Mouse (Mus musculus): ENCODE measurements around the gene Nhsl2. TPM values are rescaled to one million over a fixed set of nuclear protein-coding genes. Genes with fewer than 3 reads are reported as not detected.

Gene Nhsl2
- total RNA-seq, 2 experiments from 2014 or later: 9.8 to 11.3 TPM

- intact Hi-C loops (cut with DNase I): no loop called here
- DNase-seq: no peak
These were observed 129.7 kb downstream of the Nhsl2 start for GRCm38 (mm10) chrX:101978861-101979260.

- no peak for DNase-seq
- intact Hi-C loops (cut with DNase I): no loop called here
These were observed 130.1 kb downstream of the Nhsl2 start for GRCm38 (mm10) chrX:101979267-101979666.

- peak; percentile 29 for DNase-seq
- intact Hi-C loops (cut with DNase I): no loop called here
These were observed 131.4 kb downstream of the Nhsl2 start for GRCm38 (mm10) chrX:101980586-101980985.

GRCm38 (mm10) chrX:101981450-101981849 is 132.3 kb downstream of the Nhsl2 start:
- intact Hi-C loops (cut with DNase I): no loop called here

GRCm38 (mm10) chrX:101983638-101984037 is 134.5 kb downstream of the Nhsl2 start:
- intact Hi-C loops (cut with DNase I): no loop called here
- no peak for DNase-seq

More at GRCm38 (mm10) chrX:101981450-101981849, 132.3 kb downstream of the Nhsl2 start:
- DNase-seq: no peak

GRCm38 (mm10) chrX:101986657-101987367 is 137.6 kb downstream of the Nhsl2 start:
- intact Hi-C loops (cut with DNase I): no loop called here
- DNase-seq: peak; percentile 21

- peak; percentile 77 for DNase-seq
- intact Hi-C loops (cut with DNase I): no loop called here
These were observed 144.8 kb downstream of the Nhsl2 start for GRCm38 (mm10) chrX:101993841-101994571.

- intact Hi-C loops (cut with DNase I): no loop called here
- no peak for DNase-seq
These were observed 147.5 kb downstream of the Nhsl2 start for GRCm38 (mm10) chrX:101996726-101997125.

GRCm38 (mm10) chrX:102003632-102004315 is 154.6 kb downstream of the Nhsl2 start:
- intact Hi-C loops (cut with DNase I): no loop called here
- peak; percentile 34 for DNase-seq

- DNase-seq: no peak
- intact Hi-C loops (cut with DNase I): no loop called here
These were observed 155.2 kb downstream of the Nhsl2 start for GRCm38 (mm10) chrX:102004370-102004769.

GRCm38 (mm10) chrX:102005141-102005641 is 156.0 kb downstream of the Nhsl2 start:
- intact Hi-C loops (cut with DNase I): no loop called here
- DNase-seq: no peak

GRCm38 (mm10) chrX:102007935-102008334 is 158.8 kb downstream of the Nhsl2 start:
- DNase-seq: no peak
- intact Hi-C loops (cut with DNase I): no loop called here

GRCm38 (mm10) chrX:102017213-102017923 is 168.2 kb downstream of the Nhsl2 start:
- intact Hi-C loops (cut with DNase I): no loop called here
- DNase-seq: no peak

GRCm38 (mm10) chrX:102018890-102019289 is 169.7 kb downstream of the Nhsl2 start:
- no peak for DNase-seq
- intact Hi-C loops (cut with DNase I): no loop called here

- peak; percentile 30 for DNase-seq
- intact Hi-C loops (cut with DNase I): no loop called here
These were observed 170.5 kb downstream of the Nhsl2 start for GRCm38 (mm10) chrX:102019471-102020240.

GRCm38 (mm10) chrX:102024976-102025375 is 175.8 kb downstream of the Nhsl2 start:
- intact Hi-C loops (cut with DNase I): no loop called here
- DNase-seq: no peak

GRCm38 (mm10) chrX:102031851-102032250 is 182.7 kb downstream of the Nhsl2 start:
- no peak for DNase-seq

GRCm38 (mm10) chrX:102032431-102032830 is 183.2 kb downstream of the Nhsl2 start:
- DNase-seq: peak; percentile 2
- intact Hi-C loops (cut with DNase I): no loop called here

More at GRCm38 (mm10) chrX:102031851-102032250, 182.7 kb downstream of the Nhsl2 start:
- intact Hi-C loops (cut with DNase I): no loop called here

- intact Hi-C loops (cut with DNase I): no loop called here
- no peak for DNase-seq
These were observed 184.4 kb downstream of the Nhsl2 start for GRCm38 (mm10) chrX:102033566-102033965.

- DNase-seq: no peak
- intact Hi-C loops (cut with DNase I): no loop called here
These were observed 186.5 kb downstream of the Nhsl2 start for GRCm38 (mm10) chrX:102035671-102036070.
